Mouse (Mus musculus): Measurements from ENCODE around the gene Prickle3.

DNA sequence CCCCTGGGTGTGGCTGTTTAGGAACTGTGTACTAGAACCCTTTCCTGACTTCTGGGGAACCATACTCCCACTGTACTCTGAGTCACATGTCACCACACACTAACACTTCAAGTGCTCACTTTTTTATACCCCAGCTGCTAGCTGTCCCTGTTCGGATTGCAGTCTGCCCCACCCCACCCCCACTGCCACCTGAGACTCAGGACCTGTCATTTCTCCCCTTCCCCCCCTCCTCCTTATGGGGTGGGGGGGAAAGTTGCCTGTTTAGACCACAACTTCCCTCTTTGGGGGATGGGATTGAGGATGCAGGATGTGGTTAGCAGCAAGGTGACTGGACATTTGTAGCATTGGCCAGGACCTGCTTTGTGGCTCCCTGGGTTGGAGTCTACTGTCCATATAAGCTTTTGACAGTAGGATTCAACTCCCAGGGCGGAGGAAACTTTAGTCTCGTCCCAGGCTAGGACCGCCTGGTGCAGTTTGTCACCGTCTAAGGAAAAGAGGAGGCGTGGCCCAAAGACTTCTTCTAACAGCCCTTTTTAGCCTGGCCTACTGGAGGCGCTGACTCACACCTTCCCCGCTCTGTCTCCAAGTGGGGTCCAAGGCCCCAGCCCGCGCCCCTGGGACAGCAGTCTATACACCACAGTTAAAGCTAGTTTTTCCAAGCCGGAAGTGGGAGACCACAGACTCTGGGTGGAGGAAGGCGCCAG lies 16.7 kb downstream of the Prickle3 start:
- no peak for TF ChIP-seq CTCF (IDR thresholded peaks at IDR 0.05; ENCODE audit: low read depth)
- no peak for TF ChIP-seq EP300 (IDR thresholded peaks at IDR 0.05; ENCODE audit: low read depth)
